Mouse (Mus musculus): ENCODE measurements at regions not wholly inside any gene's neighbourhood (a gene's known extent, or its start where the extent isn't known, plus 50 kb on each side); places are given as distances from the start of the nearest gene placed in this dataset.
A peak's percentile ranks its signal among the peaks of the same experiment; 100 is the strongest.
"Not testable (repeated sequence)": the region's sequence is repeated elsewhere in the genome, so short reads cannot be mapped to it uniquely, and the experiment has no call there.

GRCm38 (mm10) chr16:29746245-29746644, 167.1 kb downstream of the Opa1 start:
- no peak for DNase-seq

GRCm38 (mm10) chr16:29749167-29749566, 170.0 kb downstream of the Opa1 start:
- no peak for DNase-seq

GRCm38 (mm10) chr16:29754579-29755199, 175.6 kb downstream of the Opa1 start:
- no peak for DNase-seq

GRCm38 (mm10) chr16:29758246-29758645, 179.1 kb downstream of the Opa1 start:
- no peak for DNase-seq

GRCm38 (mm10) chr16:29759416-29759815, 180.3 kb downstream of the Opa1 start:
- no peak for DNase-seq

- DNase-seq = no peak
These were observed 181.5 kb downstream of the Opa1 start for GRCm38 (mm10) chr16:29760627-29761026.

GRCm38 (mm10) chr16:29761779-29762277, 182.7 kb downstream of the Opa1 start:
- no peak for DNase-seq

GRCm38 (mm10) chr16:29764376-29764775, 185.2 kb downstream of the Opa1 start:
- no peak for DNase-seq

GRCm38 (mm10) chr16:29765801-29766200, 186.7 kb downstream of the Opa1 start:
- not testable (repeated sequence) for DNase-seq

- DNase-seq = no peak
These were observed 192.2 kb downstream of the Opa1 start for GRCm38 (mm10) chr16:29771320-29771719.

GRCm38 (mm10) chr16:29771728-29772608, 192.8 kb downstream of the Opa1 start:
- DNase-seq = peak; percentile 8

GRCm38 (mm10) chr16:29772609-29772988, 193.5 kb downstream of the Opa1 start:
- no peak for DNase-seq

GRCm38 (mm10) chr16:29773056-29773455, 193.9 kb downstream of the Opa1 start:
- peak; percentile 63 for DNase-seq

- no peak for DNase-seq
These were observed 195.8 kb downstream of the Opa1 start for GRCm38 (mm10) chr16:29774949-29775348.

- DNase-seq = no peak
These were observed 196.7 kb downstream of the Opa1 start for GRCm38 (mm10) chr16:29775879-29776278.

- DNase-seq = no peak
These were observed 203.3 kb downstream of the Opa1 start for GRCm38 (mm10) chr16:29782441-29782840.

- DNase-seq = no peak
These were observed 206.0 kb downstream of the Opa1 start for GRCm38 (mm10) chr16:29785114-29785513.

- DNase-seq = no peak
These were observed 207.4 kb downstream of the Opa1 start for GRCm38 (mm10) chr16:29786540-29786939.

- DNase-seq = no peak
These were observed 208.7 kb downstream of the Opa1 start for GRCm38 (mm10) chr16:29787633-29788511.

GRCm38 (mm10) chr16:29790064-29790463, 210.9 kb downstream of the Opa1 start:
- DNase-seq = no peak

- DNase-seq = no peak
These were observed 220.1 kb downstream of the Opa1 start for GRCm38 (mm10) chr16:29799250-29799649.

GRCm38 (mm10) chr16:29799893-29800292, 220.8 kb downstream of the Opa1 start:
- DNase-seq = no peak

- DNase-seq = no peak
These were observed 221.3 kb downstream of the Opa1 start for GRCm38 (mm10) chr16:29800457-29800856.
